In genomic region chr1:146494681-146495331, GRCm38 (mm10) we compare ENCODE assay signal across 9 mouse cellular contexts. TPM values are rescaled to one million over a fixed set of nuclear protein-coding genes. Genes with fewer than 3 reads are reported as not detected.
DNase-seq lines count a peak whose midpoint lies in the region; ATAC-seq and TF ChIP-seq lines count a peak whose summit lies in the region.
"Had no signal": no experiment of that assay in that cellular context is flagged by ENCODE, and none has a peak within 500 bp of the region (broad histone marks: within the 10 kb centered on the region; RNA-seq: fewer than 3 reads in every experiment).

Gene Brinp3, plus strand, starts transcription at chr1:146494760.

- H3K9ac ChIP-seq in heart, postnatal 0 days (replicated peaks; ENCODE audit: low read depth, low read length) = no peak within 1 kb of the TSS
- no peak within 1 kb of the TSS for H3K9ac ChIP-seq in limb, embryonic 11.5 days (ENCODE audit: low read length)

- H3K27me3 ChIP-seq in heart, postnatal 0 days (ENCODE audit: control insufficient read depth, insufficient read depth, low read length) = peaks cover 28% of the 10 kb centered on the region
- peaks cover 24% of the 10 kb centered on the region for H3K27me3 ChIP-seq in limb, embryonic 11.5 days (ENCODE audit: control insufficient read depth, insufficient read depth, low read length)

- no peaks in the 10 kb centered on the region for H3K36me3 ChIP-seq in heart, postnatal 0 days (replicated peaks; ENCODE audit: control insufficient read depth, insufficient read depth, low read length)
- no peaks in the 10 kb centered on the region for H3K36me3 ChIP-seq in limb, embryonic 11.5 days (ENCODE audit: control insufficient read depth, insufficient read depth, low read length)

- peak within 1 kb of the TSS; percentile 26 for H3K4me3 ChIP-seq in heart, postnatal 0 days (ENCODE audit: low read depth, low read length)
- peak within 1 kb of the TSS; percentile 9 for H3K4me3 ChIP-seq in limb, embryonic 11.5 days (ENCODE audit: low read depth, low read length)

- intact Hi-C loops in heart, postnatal 36 days (cut with DNase I) = no loop called here

- no peaks in the 10 kb centered on the region for H3K9me3 ChIP-seq in heart, postnatal 0 days (replicated peaks; ENCODE audit: control insufficient read depth, low read length)
- no peaks in the 10 kb centered on the region for H3K9me3 ChIP-seq in limb, embryonic 11.5 days (ENCODE audit: control insufficient read depth, low read length)

- TF ChIP-seq EP300 in heart, postnatal 0 days (IDR thresholded peaks at IDR 0.05; ENCODE audit: low read depth) = no peak

- no peak for DNase-seq in heart, postnatal 0 days (ENCODE audit: low spot score)
- no peak for DNase-seq in heart, postnatal 36 days
- peak; percentile 60 for DNase-seq in cerebellum, adult 9-11 months
- peak; percentile 7 to 37 for DNase-seq in frontal cortex, postnatal 14 days (ENCODE audit: low spot score in 2 of 2)
- DNase-seq in limb, embryonic 11.5 days (ENCODE audit: low spot score) = peak; percentile 28
- peak; percentile 30 for DNase-seq in right cerebral cortex, adult 18-20 months
- no peak for DNase-seq in testis, postnatal 10 days (ENCODE audit: low spot score)
- DNase-seq in adrenal gland, adult 8-10 months = no peak

- 2% methylated on average over 19 of the region's 19 CpGs for WGBS in heart, postnatal 0 days
- WGBS in limb, embryonic 11.5 days = 4% methylated on average over 19 of the region's 19 CpGs

- ATAC-seq in heart, postnatal 0 days (ENCODE audit: insufficient read depth, low read depth) = no peak
- no peak for ATAC-seq in limb, embryonic 11.5 days (ENCODE audit: insufficient number of reproducible peaks, low FRiP score, low TSS enrichment, low read depth)

- H3K27ac ChIP-seq in heart, postnatal 0 days (ENCODE audit: low read depth) = no peak within 1 kb of the TSS
- H3K27ac ChIP-seq in limb, embryonic 11.5 days (replicated peaks; ENCODE audit: low read depth, low read length) = no peak within 1 kb of the TSS
- H3K27ac ChIP-seq: macrophage had no signal

- no peak for TF ChIP-seq CTCF in heart, postnatal 0 days (IDR thresholded peaks at IDR 0.05; ENCODE audit: low read depth)

- 0 out of 2 replicates have a peak, but pooled peaks cover 4% of the 10 kb centered on the region for H3K4me1 ChIP-seq in heart, postnatal 0 days (ENCODE audit: control insufficient read depth, insufficient read depth)
- no peaks in the 10 kb centered on the region for H3K4me1 ChIP-seq in limb, embryonic 11.5 days (ENCODE audit: control insufficient read depth, insufficient read depth, low read length)

- peak within 1 kb of the TSS; percentile 56 for H3K4me2 ChIP-seq in heart, postnatal 0 days (ENCODE audit: low read depth, low read length)
- H3K4me2 ChIP-seq in limb, embryonic 11.5 days (ENCODE audit: low read depth, severe bottlenecking) = peak within 1 kb of the TSS; percentile 35; the same call in 1 of the 2 replicates

RNA-seq across cellular contexts. Expression of gene Brinp3, which starts in this region (rescaled TPM):
- total RNA-seq in heart, postnatal 0 days (2014; rRNA removed; ENCODE audit: low replicate concordance) = not detected in 2 replicates
- 0.05 and 0.10 TPM in 2 replicates for polyA plus RNA-seq in heart, postnatal 0 days (2015; fragmentation: Nextera tagmentation; extraction: Ambion mirVana)
- total RNA-seq in heart, postnatal 36 days (2021) = not detected
- 0.20 and 0.29 TPM in 2 replicates for polyA plus RNA-seq in limb, embryonic 11.5 days (2014; fragmentation: Nextera tagmentation; extraction: Ambion mirVana)
- under 1 TPM in 3 of 4 experiments, not detected in 1; 0.09 to 0.62 (median 0.12) TPM for total RNA-seq in adrenal gland, adult 8-10 months (2022)
- polyA plus RNA-seq: macrophage had no signal

Comparison
In these comparisons a context has a peak if more than half of its experiments do, and no peak if none do; other contexts are left out.
1. Peak in DNase-seq, H3K4me3 ChIP-seq and H3K4me2 ChIP-seq in limb, embryonic 11.5 days; RNA of the gene not detected or under 1 TPM.
2. DNase-seq: peak in cerebellum, adult 9-11 months (single experiment), frontal cortex, postnatal 14 days (2 of 2) and right cerebral cortex, adult 18-20 months (single experiment); none in heart, postnatal 0 days (single experiment), heart, postnatal 36 days (0 of 2), testis, postnatal 10 days (single experiment) and adrenal gland, adult 8-10 months (single experiment).